12 mouse cellular contexts compared by ENCODE assay signal in genomic region chr2:167856920-167857475, GRCm38 (mm10).
DNase-seq lines count a peak whose midpoint lies in the region; ATAC-seq lines count a peak whose summit lies in the region.
"Had no signal": no experiment of that assay in that cellular context is flagged by ENCODE, and none has a peak within 500 bp of the region (broad histone marks: within the 10 kb centered on the region; RNA-seq: fewer than 3 reads in every experiment).

No protein-coding gene starts in this region.

- no peaks in the 10 kb centered on the region for H3K9me3 ChIP-seq in heart, embryonic 11.5 days (replicated peaks; ENCODE audit: control insufficient read depth, low read length)
- no peaks in the 10 kb centered on the region for H3K9me3 ChIP-seq in heart, embryonic 15.5 days (replicated peaks)
- no peaks in the 10 kb centered on the region for H3K9me3 ChIP-seq in limb, embryonic 10.5 days (replicated peaks)
- H3K9me3 ChIP-seq: liver, embryonic 13.5 days; neural tube, embryonic 13.5 days had no signal

- H3K27ac ChIP-seq in heart, embryonic 11.5 days (ENCODE audit: low read depth, low read length) = no peak overlapping the region
- peak overlapping the region; percentile 15; the same call in 1 of the 2 replicates for H3K27ac ChIP-seq in heart, embryonic 15.5 days
- H3K27ac ChIP-seq in limb, embryonic 10.5 days = peak overlapping the region; percentile 65
- H3K27ac ChIP-seq: liver, embryonic 13.5 days; neural tube, embryonic 13.5 days had no signal

- ATAC-seq in heart, embryonic 11.5 days (replicated peaks; ENCODE audit: insufficient number of reproducible peaks, low FRiP score, low TSS enrichment) = no peak
- ATAC-seq in heart, embryonic 15.5 days (replicated peaks; ENCODE audit: insufficient number of reproducible peaks, insufficient read depth, low FRiP score, low read depth) = no peak
- no peak for ATAC-seq in monocyte, adult 5-6 weeks (replicated peaks; ENCODE audit: insufficient number of reproducible peaks, low FRiP score, low TSS enrichment, poor library complexity, severe bottlenecking)

- peaks cover 38% of the 10 kb centered on the region for H3K4me1 ChIP-seq in heart, embryonic 11.5 days (ENCODE audit: control insufficient read depth, insufficient read depth, low read length)
- H3K4me1 ChIP-seq in heart, embryonic 15.5 days (replicated peaks) = peaks cover 43% of the 10 kb centered on the region
- H3K4me1 ChIP-seq in limb, embryonic 10.5 days = peaks cover 66% of the 10 kb centered on the region

- WGBS in heart, embryonic 11.5 days (ENCODE audit: insufficient replicate concordance) = 63% methylated on average over 10 of the region's 10 CpGs
- 61% methylated on average over 10 of the region's 10 CpGs for WGBS in heart, embryonic 15.5 days
- WGBS in limb, embryonic 10.5 days = 79% methylated on average over 10 of the region's 10 CpGs

- intact Hi-C loops in heart, postnatal 36 days (cut with DNase I) = no loop called here

- H3K27me3 ChIP-seq in heart, embryonic 11.5 days (ENCODE audit: control insufficient read depth, insufficient read depth, low read length) = peaks cover 6% of the 10 kb centered on the region; the same call in 1 of the 2 replicates
- H3K27me3 ChIP-seq in heart, embryonic 15.5 days = no peaks in the 10 kb centered on the region
- H3K27me3 ChIP-seq in limb, embryonic 10.5 days (ENCODE audit: low read depth, poor library complexity, severe bottlenecking) = no peaks in the 10 kb centered on the region
- H3K27me3 ChIP-seq: neural tube, embryonic 13.5 days had no signal

- H3K4me3 ChIP-seq in heart, embryonic 11.5 days (ENCODE audit: low read depth, low read length) = no peak overlapping the region
- no peak overlapping the region for H3K4me3 ChIP-seq in heart, embryonic 15.5 days
- no peak overlapping the region for H3K4me3 ChIP-seq in limb, embryonic 10.5 days
- H3K4me3 ChIP-seq: liver, embryonic 13.5 days; neural tube, embryonic 13.5 days had no signal

- no peak for DNase-seq in heart, postnatal 36 days
- DNase-seq in adipocyte (ENCODE audit: low spot score) = peak; percentile 53
- no peak for DNase-seq in limb, embryonic 10.5 days (ENCODE audit: low spot score)
- no peak for DNase-seq in spleen, postnatal 4 days (ENCODE audit: low spot score in 2 of 2)
- no peak for DNase-seq in spleen, postnatal 10 days (ENCODE audit: low spot score in 2 of 2)
- DNase-seq: liver, embryonic 13.5 days; right cerebral cortex, postnatal 25 days had no signal

- H3K9ac ChIP-seq in heart, embryonic 11.5 days (ENCODE audit: low read depth, low read length) = peak overlapping the region; percentile 34; the same call in 1 of the 2 replicates
- no peak overlapping the region for H3K9ac ChIP-seq in heart, embryonic 15.5 days
- H3K9ac ChIP-seq: liver, embryonic 13.5 days; neural tube, embryonic 13.5 days had no signal

- H3K4me2 ChIP-seq in heart, embryonic 11.5 days = no peak overlapping the region
- no peak overlapping the region for H3K4me2 ChIP-seq in heart, embryonic 15.5 days
- H3K4me2 ChIP-seq: liver, embryonic 13.5 days; midbrain, embryonic 11.5 days; neural tube, embryonic 13.5 days had no signal

- no peaks in the 10 kb centered on the region for H3K36me3 ChIP-seq in heart, embryonic 11.5 days (ENCODE audit: control insufficient read depth, insufficient read depth, low read length)
- H3K36me3 ChIP-seq in heart, embryonic 15.5 days = no peaks in the 10 kb centered on the region
- no peaks in the 10 kb centered on the region for H3K36me3 ChIP-seq in limb, embryonic 10.5 days
- H3K36me3 ChIP-seq: liver, embryonic 13.5 days; neural tube, embryonic 13.5 days had no signal
